Mouse (Mus musculus): ENCODE data around the gene Ccr3.

GRCm38 (mm10) chr9:124068098-124069058, 46.6 kb downstream of the Ccr3 start:
- TF ChIP-seq CTCF (IDR thresholded peaks at IDR 0.05; ENCODE audit: borderline replicate concordance, control insufficient read depth, extremely low read depth, insufficient read depth, low read length, poor library complexity) (no peak), POLR2A (IDR thresholded peaks at IDR 0.05; ENCODE audit: control insufficient read depth, extremely low read depth, insufficient read depth, low read length, poor library complexity) (no peak)
